Mouse (Mus musculus) kidney, adult 2 months (tissue): ENCODE measurements at regions not wholly inside any gene's neighbourhood (a gene's known extent, or its start where the extent isn't known, plus 50 kb on each side); places are given as distances from the start of the nearest gene placed in this dataset.

Source experiments
- DNase-seq: peaks from one replicate; pipeline ENCODE4 v3.0.0; 2021
- H3K27ac ChIP-seq: fragments of 200-500 bp; 2 replicates; pipeline ENCODE4 v1.5.1; 2012; ENCODE audit warnings: low read depth, low read length, control low read depth, inconsistent platforms; ENCODE audit not compliant: insufficient read depth
- H3K27me3 ChIP-seq: fragments of 200-500 bp; replicated peaks from 2 replicates; pipeline ENCODE4 v1.6.1; 2012; ENCODE audit warnings: mild to moderate bottlenecking, moderate library complexity, low read length, inconsistent platforms; ENCODE audit not compliant: control insufficient read depth, insufficient read depth
- H3K36me3 ChIP-seq: fragments of 200-500 bp; 2 replicates; pipeline ENCODE4 v1.6.1; 2012; ENCODE audit warnings: mild to moderate bottlenecking, moderate library complexity, low read length, inconsistent platforms; ENCODE audit not compliant: control insufficient read depth, insufficient read depth
- H3K4me1 ChIP-seq: fragments of 200-500 bp; 2 replicates; pipeline ENCODE4 v1.6.1; 2011; ENCODE audit warnings: low read length; ENCODE audit not compliant: control insufficient read depth, insufficient read depth
- H3K4me3 ChIP-seq: fragments of 200-500 bp; 2 replicates; pipeline ENCODE4 v1.5.1; 2011; ENCODE audit warnings: mild to moderate bottlenecking, low read depth, low read length, control low read depth; ENCODE audit not compliant: insufficient read depth
- CTCF ChIP-seq: fragments of 200-500 bp; conservative IDR thresholded peaks from 2 replicates; pipeline ENCODE4 v1.5.1; 2011; ENCODE audit warnings: low read depth, mild to moderate bottlenecking, control low read depth, low read length, moderate library complexity, mixed read lengths; ENCODE audit not compliant: insufficient read depth, insufficient read length
- POLR2A ChIP-seq: fragments of 200-500 bp; IDR thresholded peaks from one replicate; pipeline ENCODE4 v1.6.1; 2011; ENCODE audit warnings: low read depth, low read length, control low read depth
- WGBS: fragments of 180-500 bp; shearing (Covaris S2); methylation state at CpG from one replicate; pipeline ENCODE4 v1.1.7; 2018; 5-methylcytosine and 5-hydroxymethylcytosine counted together

- H3K4me3 ChIP-seq = no peak overlapping the region
- WGBS = 68% methylated on average over 2 of the region's 2 CpGs
- no peaks in the 10 kb centered on the region for H3K36me3 ChIP-seq
- H3K27ac ChIP-seq = no peak overlapping the region
- H3K27me3 ChIP-seq = no peaks in the 10 kb centered on the region
- peak; percentile 73 for DNase-seq
- TF ChIP-seq POLR2A (no peak), CTCF (0 out of 2 replicates have a peak, but pooled peaks have one; percentile 15)
- H3K4me1 ChIP-seq = 0 out of 2 replicates have a peak, but pooled peaks cover 2% of the 10 kb centered on the region
Measured at GRCm38 (mm10) chr13:46032281-46032680, 67.5 kb upstream of the Atxn1 start.

GRCm38 (mm10) chr13:46026018-46026417, 61.2 kb upstream of the Atxn1 start:
- no peak for DNase-seq
- Histone ChIP-seq H3K4me3 (no peak overlapping the region), H3K27ac (no peak overlapping the region), H3K27me3 (no peaks in the 10 kb centered on the region), H3K36me3 (no peaks in the 10 kb centered on the region), H3K4me1 (peaks cover 6% of the 10 kb centered on the region; the same call in 1 of the 2 replicates)
- WGBS = 8% methylated on average over 2 of the region's 2 CpGs
- TF ChIP-seq POLR2A = no peak
- TF ChIP-seq CTCF = no peak

GRCm38 (mm10) chr13:46023630-46024041, 58.8 kb upstream of the Atxn1 start:
- TF ChIP-seq CTCF = no peak
- TF ChIP-seq POLR2A = no peak
- Histone ChIP-seq H3K4me1 (peaks cover 15% of the 10 kb centered on the region), H3K36me3 (no peaks in the 10 kb centered on the region), H3K27ac (no peak overlapping the region), H3K27me3 (no peaks in the 10 kb centered on the region), H3K4me3 (no peak overlapping the region)
- 40% methylated on average over 5 of the region's 5 CpGs for WGBS
- DNase-seq = peak; percentile 70

GRCm38 (mm10) chr13:46023187-46023586, 58.4 kb upstream of the Atxn1 start:
- peak; percentile 61 for DNase-seq
- no peak for TF ChIP-seq CTCF
- no peak for TF ChIP-seq POLR2A
- Histone ChIP-seq H3K27me3 (no peaks in the 10 kb centered on the region), H3K4me3 (no peak overlapping the region), H3K27ac (no peak overlapping the region), H3K36me3 (no peaks in the 10 kb centered on the region), H3K4me1 (peaks cover 15% of the 10 kb centered on the region)
- 29% methylated on average over 5 of the region's 5 CpGs for WGBS

GRCm38 (mm10) chr13:46020945-46021835, 56.4 kb upstream of the Atxn1 start:
- no peak for TF ChIP-seq POLR2A
- TF ChIP-seq CTCF = no peak
- DNase-seq = peak; percentile 83
- no peak overlapping the region for H3K27ac ChIP-seq

GRCm38 (mm10) chr13:46019431-46020166, 54.8 kb upstream of the Atxn1 start:
- H3K4me3 ChIP-seq = no peak overlapping the region

More at GRCm38 (mm10) chr13:46020945-46021835, 56.4 kb upstream of the Atxn1 start:
- Histone ChIP-seq H3K36me3 (no peaks in the 10 kb centered on the region), H3K4me1 (peaks cover 15% of the 10 kb centered on the region), H3K4me3 (no peak overlapping the region), H3K27me3 (no peaks in the 10 kb centered on the region)
- WGBS = 65% methylated on average over 6 of the region's 6 CpGs

GRCm38 (mm10) chr13:46018903-46019430, 54.2 kb upstream of the Atxn1 start:
- H3K4me3 ChIP-seq = no peak overlapping the region
- TF ChIP-seq CTCF = no peak
- TF ChIP-seq POLR2A = no peak
- no peak overlapping the region for H3K27ac ChIP-seq
- no peaks in the 10 kb centered on the region for H3K27me3 ChIP-seq
- DNase-seq = peak; percentile 25
- WGBS = 40% methylated on average over 13 of the region's 13 CpGs
- no peaks in the 10 kb centered on the region for H3K36me3 ChIP-seq
- H3K4me1 ChIP-seq = peaks cover 15% of the 10 kb centered on the region

More at GRCm38 (mm10) chr13:46019431-46020166, 54.8 kb upstream of the Atxn1 start:
- Histone ChIP-seq H3K36me3 (no peaks in the 10 kb centered on the region), H3K4me1 (peaks cover 15% of the 10 kb centered on the region), H3K27me3 (no peaks in the 10 kb centered on the region), H3K27ac (peak overlapping the region; percentile 10)
- TF ChIP-seq POLR2A = no peak
- TF ChIP-seq CTCF = no peak
- WGBS = 22% methylated on average over 9 of the region's 9 CpGs
- DNase-seq = peak; percentile 96
